ENCODE assay signal across 37 mouse cellular contexts in the genomic region with DNA sequence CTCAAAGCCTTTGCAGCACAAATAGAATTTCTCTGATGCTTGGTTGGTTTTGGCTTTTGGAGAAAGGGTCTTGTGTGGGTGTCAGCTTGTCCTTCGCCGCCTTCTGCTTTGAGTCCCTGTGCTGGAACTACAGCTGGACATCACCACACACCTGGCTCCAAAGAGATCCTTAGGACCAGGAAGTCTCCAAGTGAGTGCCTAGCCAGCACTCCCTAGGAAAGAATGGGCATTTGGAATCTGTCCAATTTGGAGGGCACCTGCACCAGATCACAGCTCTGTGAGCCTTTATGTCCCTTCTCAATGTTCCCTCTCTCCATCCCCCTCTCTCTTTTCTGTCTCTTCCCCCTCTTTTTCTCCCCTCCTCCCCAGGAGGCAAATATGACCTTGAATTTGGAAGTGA. TPM values are rescaled to one million over a fixed set of nuclear protein-coding genes. Genes with fewer than 3 reads are reported as not detected.
"Had no signal": no experiment of that assay in that cellular context is flagged by ENCODE, and none has a peak within 500 bp of the region (broad histone marks: within the 10 kb centered on the region; RNA-seq: fewer than 3 reads in every experiment).

No protein-coding gene starts in this region.

- ATAC-seq: liver, embryonic 12.5 days; liver, postnatal 0 days; midbrain, embryonic 13.5 days; midbrain, embryonic 15.5 days; midbrain, embryonic 16.5 days had no signal

- H3K27me3 ChIP-seq: limb, embryonic 12.5 days; limb, embryonic 13.5 days; limb, embryonic 15.5 days; liver, embryonic 13.5 days; liver, embryonic 15.5 days; lung, embryonic 15.5 days; midbrain, embryonic 12.5 days; midbrain, embryonic 13.5 days; midbrain, embryonic 15.5 days; neural tube, embryonic 12.5 days had no signal

- H3K36me3 ChIP-seq: limb, embryonic 10.5 days; limb, embryonic 12.5 days; limb, embryonic 13.5 days; limb, embryonic 15.5 days; liver, embryonic 12.5 days; liver, embryonic 13.5 days; liver, embryonic 15.5 days; lung, embryonic 15.5 days; midbrain, embryonic 10.5 days; midbrain, embryonic 12.5 days; midbrain, embryonic 13.5 days; midbrain, embryonic 15.5 days; neural tube, embryonic 12.5 days had no signal

- H3K27ac ChIP-seq: left cerebral cortex, adult 2 months; limb, embryonic 10.5 days; limb, embryonic 12.5 days; limb, embryonic 13.5 days; limb, embryonic 15.5 days; liver, embryonic 12.5 days; liver, embryonic 13.5 days; liver, embryonic 14.5 days; liver, embryonic 15.5 days; lung, embryonic 15.5 days; macrophage; midbrain, embryonic 10.5 days; midbrain, embryonic 12.5 days; midbrain, embryonic 13.5 days; midbrain, embryonic 15.5 days; neural tube, embryonic 12.5 days had no signal

- H3K9me3 ChIP-seq: limb, embryonic 10.5 days; limb, embryonic 12.5 days; limb, embryonic 13.5 days; limb, embryonic 15.5 days; liver, embryonic 12.5 days; liver, embryonic 13.5 days; liver, embryonic 15.5 days; lung, embryonic 15.5 days; megakaryocyte, embryonic 14.5 days; midbrain, embryonic 10.5 days; midbrain, embryonic 12.5 days; midbrain, embryonic 13.5 days; midbrain, embryonic 15.5 days; neural tube, embryonic 12.5 days had no signal

- DNase-seq: left cerebral cortex, postnatal 4 days; liver; liver, embryonic 13.5 days; liver, postnatal 0 days; lung, adult 2 months; lung, embryonic 14.5 days; lung, postnatal 14 days; lung, postnatal 36 days; lung, postnatal 4 days; midbrain, embryonic 14.5 days had no signal

- H3K4me3 ChIP-seq: left cerebral cortex, adult 2 months; limb, embryonic 10.5 days; limb, embryonic 12.5 days; limb, embryonic 13.5 days; limb, embryonic 15.5 days; liver, embryonic 12.5 days; liver, embryonic 13.5 days; liver, embryonic 15.5 days; lung, embryonic 15.5 days; megakaryocyte, embryonic 14.5 days; midbrain, embryonic 10.5 days; midbrain, embryonic 12.5 days; midbrain, embryonic 13.5 days; midbrain, embryonic 15.5 days; myocyte; neural tube, embryonic 12.5 days had no signal

- H3K9ac ChIP-seq: limb, embryonic 12.5 days; limb, embryonic 13.5 days; limb, embryonic 15.5 days; liver, embryonic 12.5 days; liver, embryonic 13.5 days; liver, embryonic 14.5 days; liver, embryonic 15.5 days; liver, postnatal 0 days; lung, embryonic 14.5 days; lung, embryonic 15.5 days; midbrain, embryonic 12.5 days; midbrain, embryonic 13.5 days; midbrain, embryonic 15.5 days; neural tube, embryonic 12.5 days had no signal

- H3K4me2 ChIP-seq: limb, embryonic 12.5 days; limb, embryonic 13.5 days; limb, embryonic 15.5 days; liver, embryonic 11.5 days; liver, embryonic 12.5 days; liver, embryonic 13.5 days; liver, embryonic 15.5 days; lung, embryonic 14.5 days; lung, embryonic 15.5 days; midbrain, embryonic 11.5 days; midbrain, embryonic 12.5 days; midbrain, embryonic 13.5 days; midbrain, embryonic 15.5 days; neural tube, embryonic 12.5 days had no signal

- H3K4me1 ChIP-seq: limb, embryonic 10.5 days; limb, embryonic 12.5 days; limb, embryonic 13.5 days; limb, embryonic 15.5 days; liver, embryonic 12.5 days; liver, embryonic 13.5 days; liver, embryonic 15.5 days; lung, embryonic 15.5 days; megakaryocyte, embryonic 14.5 days; midbrain, embryonic 10.5 days; midbrain, embryonic 12.5 days; midbrain, embryonic 13.5 days; midbrain, embryonic 15.5 days; neural tube, embryonic 12.5 days had no signal

RNA-seq across cellular contexts. Expression of gene Gm49496, which starts 25.5 kb away (rescaled TPM):
- polyA plus RNA-seq: limb, embryonic 10.5 days; limb, embryonic 11.5 days; limb, embryonic 12.5 days; limb, embryonic 13.5 days; limb, embryonic 14.5 days; limb, embryonic 15.5 days; liver, adult 2 months; liver, embryonic 11.5 days; liver, embryonic 12.5 days; liver, embryonic 13.5 days; liver, embryonic 15.5 days; liver, embryonic 16.5 days; liver, postnatal 0 days; lung, adult 2 months; lung, embryonic 14.5 days; lung, embryonic 15.5 days; lung, embryonic 16.5 days; macrophage; midbrain, embryonic 10.5 days; midbrain, embryonic 11.5 days; midbrain, embryonic 12.5 days; midbrain, embryonic 13.5 days; midbrain, embryonic 14.5 days; midbrain, embryonic 15.5 days; midbrain, embryonic 16.5 days; midbrain, postnatal 0 days; myocyte; neural tube, embryonic 11.5 days; neural tube, embryonic 12.5 days had no signal
